Mouse (Mus musculus): ENCODE results near the gene Camk2n1.

The Camk2n1 gene

DNA sequence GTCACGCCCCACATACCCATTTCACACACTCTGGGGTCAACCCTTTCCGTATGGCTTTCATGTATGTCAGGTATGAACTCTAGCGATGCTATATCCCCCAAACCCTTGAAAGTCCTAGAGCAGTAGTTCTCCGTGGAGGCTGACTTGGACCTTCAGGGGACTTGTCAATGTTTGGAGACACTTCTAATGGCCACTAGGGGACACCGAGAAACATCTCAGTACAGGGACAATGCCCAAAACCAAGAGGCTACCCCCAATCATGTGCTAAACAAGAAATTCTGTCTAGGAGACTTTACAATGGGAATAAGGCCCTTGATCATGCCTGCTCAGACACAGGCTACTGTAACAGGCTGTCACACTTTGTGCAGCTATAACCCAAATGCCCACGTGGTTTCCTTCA is 12.6 kb downstream of the Camk2n1 start:
- DNase-seq: no peak

DNA sequence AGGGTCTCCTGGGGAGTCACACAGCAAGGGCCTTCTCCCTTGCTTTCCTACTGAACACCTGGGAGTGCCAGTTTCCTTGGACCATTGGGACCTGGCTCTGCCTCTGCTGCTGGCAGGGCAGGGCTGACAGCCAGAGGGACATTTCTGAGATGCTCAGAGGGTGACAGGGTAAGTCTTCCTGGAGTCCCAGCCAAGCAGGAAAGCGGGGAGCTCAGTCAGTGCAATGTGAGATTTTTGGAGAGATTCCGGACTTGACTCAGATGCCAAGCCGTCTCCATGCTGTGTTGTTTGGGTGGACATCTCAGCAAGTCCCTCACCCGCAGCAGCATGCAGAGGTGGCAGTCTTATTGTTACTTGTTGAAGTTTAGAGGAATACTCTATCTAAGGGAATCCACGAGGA is 13.3 kb downstream of the Camk2n1 start:
- DNase-seq: peak; percentile 55

DNA sequence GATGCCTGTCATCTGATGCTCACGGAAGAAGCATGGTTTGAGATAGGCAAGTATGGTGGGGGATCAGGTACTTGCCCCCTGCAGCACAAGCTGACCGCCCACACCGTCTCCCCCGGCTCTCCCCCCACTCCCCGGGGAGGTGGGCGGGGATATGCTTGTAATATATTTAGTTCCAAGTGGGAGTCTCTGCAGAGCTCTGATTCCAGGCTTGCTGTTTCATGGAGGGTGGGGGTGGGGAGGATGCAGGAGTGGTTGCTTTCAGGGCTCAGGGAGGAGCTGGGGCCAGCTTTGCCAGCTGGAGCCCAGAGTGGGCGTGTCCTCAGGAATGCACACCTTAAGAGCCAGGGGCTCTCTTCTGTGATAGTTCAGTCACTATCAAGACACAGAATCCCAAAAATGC is 15.0 kb downstream of the Camk2n1 start:
- DNase-seq: no peak

DNA sequence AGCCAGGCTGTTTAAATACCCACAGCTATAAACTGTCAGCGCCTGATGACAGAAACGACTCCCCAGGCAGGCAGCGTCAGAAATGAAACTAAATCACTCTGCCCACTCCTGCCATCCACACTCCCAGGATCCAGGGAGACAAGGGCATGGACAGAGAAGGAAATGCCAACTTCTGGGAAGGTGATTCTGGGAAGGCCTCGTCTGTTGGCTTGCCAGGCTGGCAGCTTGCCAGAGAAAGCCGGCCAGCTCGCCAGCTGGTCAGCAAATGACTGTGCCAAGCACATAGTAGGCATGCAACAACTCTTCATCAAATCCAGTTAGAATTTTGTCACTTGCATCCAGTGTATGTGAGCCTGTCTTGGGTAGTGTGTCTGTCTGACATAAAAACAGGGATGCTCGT is 17.1 kb downstream of the Camk2n1 start:
- no peak for DNase-seq

DNA sequence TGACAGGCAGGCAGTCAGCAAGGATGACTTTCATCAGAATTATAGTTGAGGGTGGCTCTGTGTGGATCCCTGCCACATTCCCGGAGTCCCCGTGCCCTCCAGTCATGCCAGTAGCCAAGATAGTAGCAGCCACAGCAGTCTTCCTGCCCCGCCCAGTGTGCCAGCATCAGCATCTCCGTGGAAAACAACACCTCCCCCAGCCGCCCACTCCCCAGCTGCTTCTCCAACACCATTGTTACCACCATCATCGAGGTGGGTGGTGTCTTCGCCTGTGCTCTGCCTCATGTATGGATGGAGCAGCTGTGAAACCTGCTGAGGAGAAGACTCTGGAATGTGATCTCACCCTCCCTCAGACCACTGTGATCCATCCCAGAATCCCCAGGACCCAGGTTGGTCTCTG is 25.5 kb downstream of the Camk2n1 start:
- DNase-seq: no peak

DNA sequence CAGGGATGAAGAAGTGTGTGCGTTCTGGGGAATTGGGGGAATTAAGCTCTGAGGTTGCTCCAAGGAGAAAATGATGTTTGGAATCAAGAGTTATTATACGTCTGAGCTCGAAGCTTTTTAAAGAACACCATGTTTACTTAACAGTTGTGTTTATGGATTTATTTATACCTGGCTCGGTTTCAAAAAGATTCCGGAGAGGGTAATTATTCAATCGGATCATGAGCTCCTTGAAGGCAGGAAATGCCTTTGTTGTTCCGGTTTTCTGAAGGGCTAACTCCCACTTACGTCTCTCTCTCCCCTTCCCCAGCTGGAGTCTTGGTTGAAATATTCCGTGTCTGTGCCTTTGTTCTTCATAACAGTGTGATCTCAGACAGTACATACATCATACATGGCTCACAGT is 26.8 kb downstream of the Camk2n1 start:
- DNase-seq: peak; percentile 30

DNA sequence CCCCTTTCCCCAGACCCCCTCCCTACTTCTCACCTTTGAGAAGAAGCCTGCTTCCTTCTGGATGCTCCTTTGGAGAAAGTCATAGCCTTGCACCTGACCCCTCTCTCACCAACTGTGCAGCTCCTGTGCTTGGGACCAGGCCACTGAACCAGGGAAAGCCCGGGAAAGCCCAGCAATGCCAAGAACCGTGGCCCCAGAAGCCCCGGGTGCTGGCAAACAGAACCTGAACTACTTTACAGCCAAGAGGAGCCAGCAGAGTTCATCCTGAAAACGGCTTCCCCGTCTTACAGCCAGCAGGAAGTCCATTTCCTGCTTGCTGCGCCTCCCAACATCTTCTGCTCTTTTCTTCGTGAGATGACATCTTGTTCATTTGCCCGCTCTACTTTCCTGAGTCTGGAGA is 28.6 kb downstream of the Camk2n1 start:
- DNase-seq: no peak

DNA sequence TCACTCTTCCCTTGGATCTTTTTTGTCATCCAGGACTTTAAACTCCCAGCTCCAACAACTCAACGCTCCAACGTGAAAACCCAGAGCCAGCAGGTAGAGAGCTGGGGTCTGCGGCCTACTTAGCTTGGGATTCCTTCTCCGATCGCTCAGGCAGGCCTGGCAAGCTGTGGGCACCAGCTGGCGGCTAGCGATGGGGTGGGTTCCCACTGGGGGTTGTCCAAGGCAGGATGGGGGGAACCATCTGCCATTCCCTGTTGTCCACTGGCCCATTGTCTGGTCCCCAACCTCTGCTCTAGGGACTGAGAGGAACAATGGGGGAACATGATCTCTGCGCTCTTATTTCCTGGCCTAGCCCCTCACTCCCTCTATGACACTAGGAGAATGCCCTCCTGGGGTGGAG is 34.1 kb downstream of the Camk2n1 start:
- DNase-seq: no peak

DNA sequence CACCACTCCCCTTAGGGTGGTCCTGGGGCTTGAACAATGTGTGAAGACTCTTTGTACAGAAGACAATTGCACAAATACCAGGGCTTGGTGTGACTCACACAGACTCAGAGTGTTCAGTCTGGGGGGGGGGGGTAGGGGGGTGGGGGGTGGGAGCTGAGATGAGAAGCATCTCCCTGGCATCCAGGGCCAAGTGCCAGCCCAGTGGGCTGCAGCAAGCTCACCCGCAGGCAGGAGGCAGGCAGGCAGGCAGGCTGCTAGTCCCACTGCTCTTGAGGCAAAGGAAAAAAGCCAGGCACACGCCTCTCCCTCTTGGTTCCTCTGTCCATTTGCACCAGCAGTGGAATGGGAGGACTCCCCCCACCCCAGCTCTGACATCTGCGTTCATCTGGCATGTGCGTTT is 37.0 kb downstream of the Camk2n1 start:
- DNase-seq: no peak

DNA sequence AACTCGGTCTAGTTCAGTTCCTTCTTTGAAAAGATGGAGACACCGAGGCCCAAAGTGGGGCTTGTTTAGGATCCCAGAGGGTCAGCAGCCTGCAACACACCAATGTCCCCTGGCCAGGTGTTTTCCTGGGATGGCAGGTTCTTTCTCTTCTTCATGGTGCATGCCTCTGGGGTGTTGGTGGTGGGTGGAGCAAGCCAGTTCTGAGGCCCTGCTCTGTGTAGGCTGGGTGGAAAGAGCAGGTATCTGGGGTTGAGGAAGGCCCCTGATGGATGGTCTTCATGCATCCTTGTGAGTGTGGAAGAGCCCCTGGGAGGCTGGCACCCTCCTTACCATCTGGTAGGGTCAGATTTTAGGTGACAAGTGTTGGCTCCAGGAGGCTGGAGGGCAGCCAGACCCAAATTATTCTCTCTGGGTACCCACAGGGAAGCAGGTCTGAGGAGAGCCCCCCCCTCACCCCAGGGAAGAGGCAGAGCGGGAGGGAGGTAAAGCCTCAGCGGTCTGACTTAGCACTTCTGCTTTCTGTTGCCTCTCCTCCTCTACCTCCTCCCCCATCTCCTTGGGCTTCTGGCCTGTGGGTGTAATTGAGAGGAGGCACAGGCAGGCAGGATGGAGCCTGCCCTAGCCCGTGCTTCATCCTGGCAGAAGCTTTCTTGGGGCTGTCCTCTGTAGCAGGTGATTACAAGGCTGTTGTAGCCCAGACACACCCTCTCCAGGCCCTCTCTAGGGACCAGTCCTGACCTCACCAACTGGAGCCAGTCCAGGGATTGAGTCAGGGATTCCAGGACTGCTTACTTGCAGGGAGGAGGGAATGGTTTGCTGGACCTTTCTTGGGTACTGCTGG is 39.3 kb downstream of the Camk2n1 start:
- DNase-seq: peak; percentile 86

DNA sequence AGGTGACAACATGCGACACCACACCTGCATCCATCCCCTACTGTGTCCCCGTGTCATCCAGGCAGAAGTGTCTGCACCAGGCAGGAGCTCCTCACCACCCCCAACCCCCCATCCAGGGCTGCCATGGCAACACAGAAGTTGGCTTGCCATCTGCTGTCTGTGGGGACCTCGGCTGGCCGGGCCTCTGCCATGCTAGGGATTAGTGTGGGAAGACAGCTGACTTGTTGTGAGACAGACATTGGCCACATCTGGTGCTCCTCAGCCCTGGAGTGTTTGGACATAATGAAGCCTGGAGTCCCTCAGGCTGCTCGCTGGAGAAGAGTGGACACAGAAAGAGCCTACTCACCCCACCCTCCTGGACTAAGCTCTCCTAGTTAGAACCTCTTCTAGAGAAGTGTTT is 40.8 kb downstream of the Camk2n1 start:
- DNase-seq: peak; percentile 67

DNA sequence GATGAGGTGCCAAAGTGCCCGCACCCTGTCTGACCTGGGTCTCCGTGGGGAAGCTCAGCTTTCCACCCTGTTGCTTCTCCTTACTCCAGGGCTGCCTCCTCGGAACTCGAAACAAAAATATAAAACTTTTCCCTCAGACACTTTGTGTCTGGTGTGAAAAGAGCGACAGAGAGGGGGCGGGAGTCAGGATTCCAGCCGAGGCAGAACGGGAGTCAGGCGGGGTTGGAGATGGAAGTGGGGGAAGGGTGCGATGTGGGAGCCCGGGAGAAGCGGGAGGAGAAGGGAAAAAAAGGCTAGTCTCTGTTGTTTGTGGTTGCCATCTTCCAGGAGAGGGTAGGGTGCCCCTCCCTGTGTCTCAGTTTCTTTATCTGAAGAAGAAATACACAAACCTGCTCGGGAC is 41.7 kb downstream of the Camk2n1 start:
- peak; percentile 80 for DNase-seq

DNA sequence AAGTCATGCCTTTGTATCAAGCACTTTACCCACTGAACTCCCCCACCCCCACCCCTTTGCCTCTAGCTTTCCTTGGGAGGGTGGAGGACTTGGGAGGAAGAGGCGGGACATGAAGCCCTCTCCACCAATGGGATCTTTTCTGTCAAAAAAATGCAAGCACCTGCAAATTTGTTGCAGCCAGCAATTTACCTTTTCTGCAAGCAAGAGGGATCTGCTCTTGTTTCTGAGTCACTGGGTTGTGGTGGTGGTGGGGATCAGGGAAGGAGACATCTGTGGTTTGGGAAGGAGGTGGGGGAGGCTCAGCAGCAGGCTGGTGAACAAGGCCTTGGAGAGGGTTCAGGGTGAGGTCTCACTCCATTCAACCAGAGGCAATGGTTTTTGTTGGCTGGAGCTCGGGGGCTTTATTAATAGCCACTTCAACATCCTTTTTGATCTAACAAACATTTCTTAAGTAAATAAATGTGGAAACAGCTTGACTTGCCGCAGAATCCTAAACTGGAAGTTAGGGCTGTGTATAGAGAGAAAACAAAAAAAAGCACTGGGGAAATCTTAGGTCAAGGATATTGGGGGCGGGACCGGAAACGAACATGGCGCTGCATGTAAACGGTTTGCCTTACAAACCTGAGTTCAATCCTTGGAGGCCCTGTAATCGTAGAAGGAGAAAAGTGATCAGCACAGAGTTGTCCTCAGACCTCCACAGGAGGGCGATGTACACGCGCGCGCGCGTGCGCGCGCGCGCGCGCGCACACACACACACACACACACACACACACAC is 42.8 kb downstream of the Camk2n1 start:
- peak; percentile 81 for DNase-seq

DNA sequence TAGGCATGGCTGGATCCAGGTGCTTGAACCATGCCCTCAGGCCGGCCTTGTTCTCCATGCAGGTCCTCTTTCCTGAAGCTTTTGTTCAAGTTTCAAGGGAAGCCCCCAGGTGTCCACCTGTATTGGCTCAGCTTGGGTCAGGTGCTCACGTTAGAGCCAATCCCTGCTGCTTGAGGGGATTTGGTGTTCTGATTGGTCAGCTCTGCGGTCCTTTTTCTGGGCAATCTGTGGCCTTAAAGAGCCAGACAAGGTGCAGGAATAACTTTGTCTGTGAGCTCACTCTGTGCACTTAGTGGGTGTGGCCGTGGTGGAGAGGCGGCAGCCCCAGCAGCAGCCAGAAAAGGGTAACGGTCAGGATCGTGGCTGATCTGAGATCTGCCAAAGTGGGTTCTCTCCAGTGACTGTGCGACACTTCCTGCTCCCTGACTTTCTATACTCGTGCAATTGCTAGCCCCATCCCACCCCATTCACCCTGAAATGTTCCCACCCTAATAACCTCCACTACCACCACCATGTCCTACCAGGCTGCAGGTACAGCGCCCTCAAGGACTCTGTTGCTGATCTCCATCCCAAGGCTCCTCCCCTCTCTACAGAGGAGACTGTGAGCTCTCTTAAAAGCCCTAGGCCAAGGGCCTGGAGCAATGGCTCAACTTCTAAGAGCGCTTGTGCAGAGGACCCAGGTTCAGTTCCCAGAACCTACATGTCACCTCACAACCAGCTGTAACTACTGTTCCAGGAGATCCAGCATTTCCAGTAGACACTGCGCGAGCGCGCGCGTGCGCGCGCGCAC is 45.9 kb downstream of the Camk2n1 start:
- DNase-seq: no peak

DNA sequence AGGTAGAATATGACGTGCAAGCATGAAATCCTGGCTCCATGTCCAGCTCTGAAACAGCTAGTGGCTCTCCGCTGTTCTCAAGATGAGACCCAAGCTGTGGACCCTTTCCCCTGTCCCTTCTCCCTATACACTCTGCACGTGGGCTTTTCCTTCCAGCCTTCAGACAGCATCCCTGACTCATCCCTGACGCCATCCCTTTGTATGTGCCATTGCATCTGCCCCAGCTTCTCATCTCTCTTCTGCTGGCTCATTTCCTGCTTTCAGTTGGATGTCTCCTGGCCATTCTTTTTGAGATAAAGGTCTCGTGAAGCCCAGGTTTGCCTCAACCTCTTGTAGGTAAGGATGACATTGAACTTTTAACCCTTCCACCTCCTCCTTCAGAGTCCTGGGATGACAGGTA is 46.9 kb downstream of the Camk2n1 start:
- no peak for DNase-seq

DNA sequence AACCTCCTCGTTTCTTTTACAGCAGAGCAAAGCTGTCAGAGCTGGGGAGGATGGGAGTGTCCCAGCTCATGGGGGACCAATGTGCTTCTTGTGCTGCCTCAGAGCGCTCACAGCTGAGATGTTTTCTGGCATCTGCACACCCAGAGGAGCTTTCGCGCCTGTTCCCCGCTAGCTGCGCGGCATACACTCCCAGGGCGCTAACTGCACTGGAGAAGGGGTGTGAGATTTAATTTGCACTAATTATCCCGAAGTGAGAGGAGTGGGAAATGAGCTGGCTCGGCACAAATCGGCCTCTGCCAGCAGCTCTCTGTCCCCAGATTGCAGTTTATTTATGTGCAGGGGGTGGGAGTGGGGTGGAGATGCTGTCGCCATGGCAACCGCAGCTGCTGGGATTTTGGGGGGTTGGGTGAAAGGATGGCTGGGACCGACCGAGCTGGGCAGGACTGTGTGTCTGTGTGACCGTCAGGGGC is 50.6 kb downstream of the Camk2n1 start:
- DNase-seq: peak; percentile 59

DNA sequence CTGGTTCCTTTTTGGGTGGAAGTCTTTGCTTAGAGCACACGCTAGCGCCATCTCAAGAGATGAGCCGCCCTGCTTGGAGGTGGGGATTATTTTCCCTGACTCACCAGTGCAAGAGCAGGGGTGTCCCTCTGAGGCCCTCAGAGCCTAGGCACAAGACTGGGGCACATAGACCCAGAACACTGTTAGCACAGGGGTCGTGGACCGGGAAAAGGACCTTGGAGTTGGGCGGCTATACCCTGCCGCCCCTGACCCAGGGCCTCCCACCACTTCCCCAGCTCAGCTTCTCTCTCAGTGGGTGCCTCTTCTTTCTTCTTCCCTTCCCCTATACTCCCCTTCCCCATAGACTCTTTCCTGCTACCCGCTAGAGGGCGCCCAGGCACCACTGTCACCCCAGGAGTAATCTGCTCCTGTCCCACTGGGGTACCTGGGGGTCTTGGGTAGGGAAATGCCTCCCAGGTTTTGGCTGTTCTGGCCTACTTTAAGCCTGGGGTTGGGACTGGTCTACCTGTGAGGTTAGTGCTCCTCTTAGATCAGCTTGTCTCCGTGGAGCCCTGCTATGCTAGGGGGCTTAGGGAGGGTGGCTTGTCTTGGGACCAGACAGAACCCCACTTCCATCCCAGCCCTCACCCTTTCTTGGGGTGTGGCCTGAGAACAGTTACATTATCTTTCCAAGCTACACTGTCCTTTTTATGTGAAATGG is 51.2 kb downstream of the Camk2n1 start:
- DNase-seq: peak; percentile 33

DNA sequence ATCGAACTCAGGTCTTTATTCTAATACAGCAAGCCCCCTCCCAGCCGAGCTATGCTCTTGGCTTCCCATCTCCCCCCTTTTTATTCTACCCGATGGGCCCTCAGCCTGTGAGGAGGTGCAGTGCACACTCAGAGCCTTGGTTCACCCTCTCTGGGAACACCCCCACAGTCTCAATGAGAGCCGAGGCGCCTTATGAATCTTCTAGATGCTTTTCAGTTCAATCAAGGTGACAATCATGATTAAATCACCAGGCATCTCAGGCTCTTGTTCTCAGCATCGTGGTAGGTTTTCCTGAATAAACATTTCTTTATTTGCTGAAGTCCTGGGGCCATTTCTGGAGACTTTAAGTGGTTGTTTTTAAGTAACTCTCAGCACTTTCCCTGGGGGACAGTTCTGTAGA is 53.8 kb downstream of the Camk2n1 start:
- no peak for DNase-seq

Measured in lung, postnatal 10 days (tissue).